Mouse (Mus musculus): ENCODE results near the gene Pdhb.

Gene Pdhb

GRCm38 (mm10) chr14:8172507-8173410 is at the start of gene Pdhb:
TSS of gene Pdhb (minus strand) at chr14:8173025.
- DNase-seq (ENCODE audit: low spot score) = peak; percentile 93

- DNase-seq (ENCODE audit: low spot score) = no peak
Observed at GRCm38 (mm10) chr14:8222561-8222960, 49.7 kb upstream of the Pdhb start.

GRCm38 (mm10) chr14:8220912-8221311 is 48.1 kb upstream of the Pdhb start:
- DNase-seq (ENCODE audit: low spot score) = no peak

- no peak for DNase-seq (ENCODE audit: low spot score)
Observed at GRCm38 (mm10) chr14:8220306-8220705, 47.5 kb upstream of the Pdhb start.

GRCm38 (mm10) chr14:8219876-8220275 is 47.1 kb upstream of the Pdhb start:
- DNase-seq (ENCODE audit: low spot score) = no peak

- DNase-seq (ENCODE audit: low spot score) = no peak
Observed at GRCm38 (mm10) chr14:8218730-8219380, 46.0 kb upstream of the Pdhb start.

GRCm38 (mm10) chr14:8218238-8218637 is 45.4 kb upstream of the Pdhb start:
- no peak for DNase-seq (ENCODE audit: low spot score)

- no peak for DNase-seq (ENCODE audit: low spot score)
Observed at GRCm38 (mm10) chr14:8216100-8216499, 43.3 kb upstream of the Pdhb start.

GRCm38 (mm10) chr14:8215208-8215778 is 42.5 kb upstream of the Pdhb start:
- no peak for DNase-seq (ENCODE audit: low spot score)

GRCm38 (mm10) chr14:8214299-8215207 is 41.7 kb upstream of the Pdhb start:
- DNase-seq (ENCODE audit: low spot score) = peak; percentile 19

- DNase-seq (ENCODE audit: low spot score) = peak; percentile 95
Observed at GRCm38 (mm10) chr14:8213803-8214224, 41.0 kb upstream of the Pdhb start, which contains the start of gene Kctd6. TSS of gene Kctd6 (plus strand) at chr14:8214140.

GRCm38 (mm10) chr14:8212996-8213395 is 40.2 kb upstream of the Pdhb start:
- DNase-seq (ENCODE audit: low spot score) = no peak

- no peak for DNase-seq (ENCODE audit: low spot score)
Observed at GRCm38 (mm10) chr14:8209896-8210295, 37.1 kb upstream of the Pdhb start.

- DNase-seq (ENCODE audit: low spot score) = no peak
Observed at GRCm38 (mm10) chr14:8208876-8209275, 36.1 kb upstream of the Pdhb start.

GRCm38 (mm10) chr14:8207543-8207942 is 34.7 kb upstream of the Pdhb start:
- no peak for DNase-seq (ENCODE audit: low spot score)

GRCm38 (mm10) chr14:8207105-8207504 is 34.3 kb upstream of the Pdhb start:
- DNase-seq (ENCODE audit: low spot score) = no peak

GRCm38 (mm10) chr14:8206179-8206910 is 33.5 kb upstream of the Pdhb start:
- DNase-seq (ENCODE audit: low spot score) = no peak

GRCm38 (mm10) chr14:8201715-8202114 is 28.9 kb upstream of the Pdhb start:
- DNase-seq (ENCODE audit: low spot score) = no peak

- no peak for DNase-seq (ENCODE audit: low spot score)
Observed at GRCm38 (mm10) chr14:8200769-8201168, 27.9 kb upstream of the Pdhb start.

GRCm38 (mm10) chr14:8192727-8193126 is 19.9 kb upstream of the Pdhb start:
- DNase-seq (ENCODE audit: low spot score) = no peak

- DNase-seq (ENCODE audit: low spot score) = no peak
Observed at GRCm38 (mm10) chr14:8191331-8191965, 18.6 kb upstream of the Pdhb start.
